In the genomic region with DNA sequence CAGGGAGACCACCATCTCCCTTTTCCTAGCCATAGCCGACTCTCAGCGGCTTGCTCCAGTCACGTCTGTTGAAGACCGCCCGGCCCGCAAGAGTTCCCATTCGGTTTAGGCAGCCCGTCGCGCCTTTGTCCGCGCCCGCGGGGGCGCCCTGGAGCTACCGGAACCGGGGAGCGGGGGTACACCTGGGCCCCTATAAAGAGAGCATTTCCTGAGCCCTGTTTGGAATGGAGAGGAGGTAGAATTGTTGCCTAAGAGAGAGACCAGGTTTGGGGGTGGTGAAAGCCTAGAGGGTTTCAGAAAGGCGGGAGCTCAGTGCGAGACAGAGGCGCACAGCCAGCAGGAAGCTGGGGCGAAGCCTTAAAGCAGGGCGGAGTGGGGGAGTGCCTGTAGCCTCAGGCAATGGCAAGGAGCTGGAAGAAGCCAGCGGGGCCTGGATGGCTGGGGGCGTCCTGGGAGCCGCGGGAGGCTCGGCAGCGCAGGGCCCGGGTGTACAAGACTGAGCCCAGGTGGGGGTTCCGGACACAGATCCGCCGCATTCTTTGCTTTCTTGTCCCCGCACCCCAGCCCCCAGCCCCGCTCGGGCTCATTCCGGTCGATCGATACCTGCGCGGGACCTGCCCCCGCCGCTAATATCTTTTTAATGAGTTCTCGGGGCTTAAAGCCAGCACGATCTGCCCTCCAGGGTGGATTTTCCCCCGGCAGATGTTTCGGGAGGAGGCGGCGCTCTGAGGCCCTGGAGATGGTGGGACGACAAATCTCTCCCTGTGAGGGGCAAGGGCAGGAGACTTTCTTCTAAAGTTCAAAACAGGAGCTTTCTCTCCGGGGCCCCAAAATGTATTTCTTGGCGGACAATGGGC, we compare ENCODE assay signal across 9 mouse cellular contexts. TPM values are rescaled to one million over a fixed set of nuclear protein-coding genes. Genes with fewer than 3 reads are reported as not detected.
DNase-seq lines count a peak whose midpoint lies in the region; ATAC-seq and TF ChIP-seq lines count a peak whose summit lies in the region.
"Had no signal": no experiment of that assay in that cellular context is flagged by ENCODE, and none has a peak within 500 bp of the region (broad histone marks: within the 10 kb centered on the region; RNA-seq: fewer than 3 reads in every experiment).

No protein-coding gene starts in this region.

- under 1% methylated on average over 51 of the region's 52 CpGs for WGBS in forebrain, embryonic 16.5 days
- WGBS in midbrain, embryonic 11.5 days: under 1% methylated on average over 52 of the region's 52 CpGs

- peak; percentile 31; the same call in 1 of the 2 replicates for ATAC-seq in frontal cortex, adult (ENCODE audit: low TSS enrichment)
- no peak for ATAC-seq in forebrain, embryonic 16.5 days
- no peak for ATAC-seq in midbrain, embryonic 11.5 days (ENCODE audit: low FRiP score)

- H3K9me3 ChIP-seq in E14TG2a.4 (ENCODE audit: low read length): no peaks in the 10 kb centered on the region
- no peaks in the 10 kb centered on the region for H3K9me3 ChIP-seq in forebrain, embryonic 16.5 days (ENCODE audit: control insufficient read depth, low read length)
- no peaks in the 10 kb centered on the region for H3K9me3 ChIP-seq in midbrain, embryonic 11.5 days (ENCODE audit: control insufficient read depth, low read length)

- peaks cover 98% of the 10 kb centered on the region for H3K27me3 ChIP-seq in E14TG2a.4 (ENCODE audit: insufficient read depth, low read length)
- H3K27me3 ChIP-seq in forebrain, embryonic 16.5 days (replicated peaks; ENCODE audit: control insufficient read depth, insufficient read depth, low read length): peaks cover 75% of the 10 kb centered on the region
- peaks cover 97% of the 10 kb centered on the region for H3K27me3 ChIP-seq in midbrain, embryonic 11.5 days (ENCODE audit: control insufficient read depth, insufficient read depth, low read length)

- no peak for TF ChIP-seq CTCF in E14TG2a.4 (conservative IDR thresholded peaks at IDR 0.05; ENCODE audit: low read length)

- peak overlapping the region; percentile 45 for H3K4me2 ChIP-seq in forebrain, embryonic 16.5 days (ENCODE audit: low read length)
- H3K4me2 ChIP-seq in midbrain, embryonic 11.5 days: peak overlapping the region; percentile 64

- no peak for DNase-seq in frontal cortex, postnatal 36 days (ENCODE audit: low spot score in 2 of 2)
- peak; percentile 93 for DNase-seq in midbrain, embryonic 11.5 days (ENCODE audit: low spot score, missing footprints)
- no peak for DNase-seq in adrenal gland, postnatal 36 days
- DNase-seq in cerebellum, adult 11-12 months: no peak
- DNase-seq in right cerebral cortex, adult 18-20 months: no peak

- H3K36me3 ChIP-seq in E14TG2a.4 (ENCODE audit: insufficient read depth, low read length): no peaks in the 10 kb centered on the region
- H3K36me3 ChIP-seq in forebrain, embryonic 16.5 days (ENCODE audit: control insufficient read depth, insufficient read depth): no peaks in the 10 kb centered on the region
- no peaks in the 10 kb centered on the region for H3K36me3 ChIP-seq in midbrain, embryonic 11.5 days (ENCODE audit: control insufficient read depth, insufficient read depth, low read length)

- H3K4me3 ChIP-seq in E14TG2a.4 (replicated peaks; ENCODE audit: low read length): peak overlapping the region; percentile 72
- H3K4me3 ChIP-seq in forebrain, embryonic 16.5 days (replicated peaks; ENCODE audit: low read length): peak overlapping the region; percentile 25
- H3K4me3 ChIP-seq in midbrain, embryonic 11.5 days (ENCODE audit: low read depth, low read length): peak overlapping the region; percentile 35

- H3K9ac ChIP-seq in forebrain, embryonic 16.5 days (replicated peaks; ENCODE audit: low read depth, low read length): no peak overlapping the region
- H3K9ac ChIP-seq in midbrain, embryonic 11.5 days (ENCODE audit: low read length): peak overlapping the region; percentile 51
- H3K9ac ChIP-seq: liver, embryonic 14.5 days had no signal

- H3K4me1 ChIP-seq in E14TG2a.4 (replicated peaks; ENCODE audit: low read depth, low read length): peaks cover 71% of the 10 kb centered on the region
- peaks cover 40% of the 10 kb centered on the region for H3K4me1 ChIP-seq in forebrain, embryonic 16.5 days (replicated peaks; ENCODE audit: control insufficient read depth, insufficient read depth, low read length)
- peaks cover 40% of the 10 kb centered on the region for H3K4me1 ChIP-seq in midbrain, embryonic 11.5 days (ENCODE audit: control insufficient read depth, insufficient read depth, low read length)

- no peak overlapping the region for H3K27ac ChIP-seq in forebrain, embryonic 16.5 days (ENCODE audit: low read length)
- H3K27ac ChIP-seq in midbrain, embryonic 11.5 days (ENCODE audit: low read depth, low read length): peak overlapping the region; percentile 3; the same call in 1 of the 2 replicates
- H3K27ac ChIP-seq: liver, embryonic 14.5 days had no signal

RNA-seq across cellular contexts. Expression of gene Prdm12, which starts 4.3 kb away (rescaled TPM):
- polyA plus RNA-seq in forebrain, embryonic 16.5 days (2015; fragmentation: Nextera tagmentation; extraction: Ambion mirVana): 0.98 and 2.5 TPM in 2 replicates
- 11.3 and 11.7 TPM in 2 replicates for polyA plus RNA-seq in midbrain, embryonic 11.5 days (2014; fragmentation: Nextera tagmentation; extraction: Ambion mirVana)
- not detected for total RNA-seq in adrenal gland, postnatal 36 days (2021)
- polyA plus RNA-seq: liver, embryonic 14.5 days had no signal

RNA-seq across cellular contexts. Expression of gene Exosc2, which starts 35.0 kb away (rescaled TPM):
- 42.3 and 44.0 TPM in 2 replicates for polyA plus RNA-seq in forebrain, embryonic 16.5 days (2015; fragmentation: Nextera tagmentation; extraction: Ambion mirVana)
- polyA plus RNA-seq in midbrain, embryonic 11.5 days (2014; fragmentation: Nextera tagmentation; extraction: Ambion mirVana): 70.1 and 70.2 TPM in 2 replicates
- 10 to 100 TPM; 24.7 to 29.5 TPM for total RNA-seq in adrenal gland, postnatal 36 days (2021)

RNA-seq across cellular contexts. Expression of gene Abl1, which starts 52.7 kb away (rescaled TPM):
- polyA plus RNA-seq in forebrain, embryonic 16.5 days (2015; fragmentation: Nextera tagmentation; extraction: Ambion mirVana): 23.5 and 23.8 TPM in 2 replicates
- polyA plus RNA-seq in midbrain, embryonic 11.5 days (2014; fragmentation: Nextera tagmentation; extraction: Ambion mirVana): 28.4 and 33.0 TPM in 2 replicates
- total RNA-seq in adrenal gland, postnatal 36 days (2021): 10 to 100 TPM; 61.8 to 69.2 TPM
